Mouse (Mus musculus) lung, postnatal 25 days (tissue): ENCODE results near the gene Slc25a53.
A peak's percentile ranks its signal among the peaks of the same experiment; 100 is the strongest.
"Not testable (repeated sequence)": the region's sequence is repeated elsewhere in the genome, so short reads cannot be mapped to it uniquely, and the experiment has no call there.

Experiments
- DNase-seq: peaks from one replicate; pipeline ENCODE4 v3.0.0; 2022; ENCODE audit warnings: low spot score

The Slc25a53 gene

GRCm38 (mm10) chrX:136959688-136960087, 78.4 kb downstream of the Slc25a53 start:
- DNase-seq = no peak

GRCm38 (mm10) chrX:136958300-136958699, 79.8 kb downstream of the Slc25a53 start:
- not testable (repeated sequence) for DNase-seq

GRCm38 (mm10) chrX:136957583-136958279, 80.4 kb downstream of the Slc25a53 start:
- peak; percentile 76 for DNase-seq

- no peak for DNase-seq
Measured at GRCm38 (mm10) chrX:136937985-136938384, 100.1 kb downstream of the Slc25a53 start.
